27 mouse cellular contexts compared by ENCODE assay signal in genomic region chr10:63432099-63432498, GRCm38 (mm10). TPM values are rescaled to one million over a fixed set of nuclear protein-coding genes. Genes with fewer than 3 reads are reported as not detected.
"Had no signal": no experiment of that assay in that cellular context is flagged by ENCODE, and none has a peak within 500 bp of the region (broad histone marks: within the 10 kb centered on the region; RNA-seq: fewer than 3 reads in every experiment).

No protein-coding gene starts in this region.

- DNase-seq: lung, adult 18-20 months; lung, embryonic 14.5 days; lung, postnatal 10 days; midbrain, embryonic 14.5 days; retina, postnatal 1 day; right cerebral cortex, adult 18-20 months; right cerebral cortex, postnatal 25 days; right cerebral cortex, postnatal 4 days; spleen, adult 18-20 months; thymus, adult 18-20 months; thymus, postnatal 14 days; thymus, postnatal 36 days had no signal

- H3K4me3 ChIP-seq: midbrain, embryonic 10.5 days; midbrain, embryonic 12.5 days; myocyte; neural tube, embryonic 13.5 days; neural tube, embryonic 15.5 days had no signal

- H3K27ac ChIP-seq: liver, embryonic 14.5 days; midbrain, embryonic 10.5 days; midbrain, embryonic 12.5 days; neural tube, embryonic 13.5 days; neural tube, embryonic 15.5 days had no signal

- H3K9me3 ChIP-seq: midbrain, embryonic 10.5 days; midbrain, embryonic 12.5 days; neural tube, embryonic 13.5 days; neural tube, embryonic 15.5 days had no signal

- H3K4me1 ChIP-seq: midbrain, embryonic 12.5 days had no signal

- H3K9ac ChIP-seq: liver, embryonic 14.5 days; lung, embryonic 14.5 days; midbrain, embryonic 12.5 days; neural tube, embryonic 13.5 days; neural tube, embryonic 15.5 days had no signal

- H3K27me3 ChIP-seq: midbrain, embryonic 12.5 days; neural tube, embryonic 13.5 days; neural tube, embryonic 15.5 days had no signal

- H3K36me3 ChIP-seq: midbrain, embryonic 10.5 days; midbrain, embryonic 12.5 days; neural tube, embryonic 13.5 days; neural tube, embryonic 15.5 days had no signal

- ATAC-seq: midbrain, embryonic 16.5 days had no signal

RNA-seq across cellular contexts. Expression of gene Ctnna3, which starts 2.2 kb away (rescaled TPM):
- total RNA-seq: megakaryocyte-erythroid progenitor cell, adult 5-6 weeks had no signal
- polyA plus RNA-seq: midbrain, embryonic 12.5 days had no signal

RNA-seq across cellular contexts. Expression of gene Gm7075, which starts 10.5 kb away (rescaled TPM):
- total RNA-seq: megakaryocyte-erythroid progenitor cell, adult 5-6 weeks had no signal
- polyA plus RNA-seq: liver, embryonic 14.5 days; liver, embryonic 16.5 days; lung, embryonic 14.5 days; lung, embryonic 16.5 days; midbrain, embryonic 10.5 days; midbrain, embryonic 12.5 days; midbrain, embryonic 14.5 days; midbrain, embryonic 16.5 days; myocyte; neural tube, embryonic 11.5 days; neural tube, embryonic 13.5 days; neural tube, embryonic 15.5 days; small intestine, adult 2 months; stomach, embryonic 14.5 days; stomach, embryonic 16.5 days; thymus, postnatal 0 days had no signal
